Mouse (Mus musculus): ENCODE results near the gene Prkar1a.

GRCm38 (mm10) chr11:109629021-109629521 lies 20.1 kb upstream of the Prkar1a start:
- no peak for TF ChIP-seq CTCF (IDR thresholded peaks at IDR 0.05; ENCODE audit: borderline replicate concordance, insufficient read depth, low read depth, low read length)
- no peak for TF ChIP-seq POLR2A (IDR thresholded peaks at IDR 0.05; ENCODE audit: borderline replicate concordance, insufficient read depth, low read length)

Data from cerebellum, adult 2 months (tissue).